Mouse (Mus musculus): ENCODE measurements around the gene Sema3f. TPM values are rescaled to one million over a fixed set of nuclear protein-coding genes. Genes with fewer than 3 reads are reported as not detected.

The Sema3f gene
- total and polyA plus RNA-seq, 2 experiments from 2014 or later: 8.7 to 81.3 TPM

- ATAC-seq: no peak
Measured at GRCm38 (mm10) chr9:107641666-107642065, 68.6 kb downstream of the Sema3f start.

DNA sequence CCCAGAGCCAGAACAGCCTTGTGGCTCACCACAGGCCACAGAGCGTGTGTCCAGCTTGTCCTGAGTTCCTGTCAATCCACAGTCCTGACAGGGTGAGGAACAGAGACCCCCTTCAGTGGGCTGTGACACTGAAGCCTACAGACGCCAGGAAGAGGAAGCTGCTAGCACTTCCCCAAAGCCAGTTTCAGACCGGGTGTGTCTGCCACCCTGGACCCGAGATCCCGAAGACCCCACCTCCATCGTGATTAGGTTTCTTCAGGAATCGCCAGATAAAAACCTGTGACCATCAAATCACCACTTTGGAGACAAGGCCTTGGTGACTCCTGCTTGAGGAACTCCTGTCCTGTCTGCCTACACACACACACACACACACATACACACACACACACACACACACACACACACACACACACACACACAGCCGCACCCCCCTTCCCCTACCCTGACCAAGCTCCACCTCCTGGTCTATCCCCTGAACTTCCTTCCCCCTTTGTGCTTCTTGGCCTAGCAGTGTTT is 70.0 kb downstream of the Sema3f start:
- ATAC-seq (no peak), DNase-seq (ENCODE audit: low spot score) (no peak)
- Histone ChIP-seq H3K36me3 (ENCODE audit: insufficient read depth, low read length) (no peaks in the 10 kb centered on the region), H3K4me1 (ENCODE audit: insufficient read depth, low read length) (peaks cover 9% of the 10 kb centered on the region; the same call in 1 of the 2 replicates), H3K9ac (replicated peaks; ENCODE audit: low read length) (no peak overlapping the region), H3K4me2 (ENCODE audit: low read depth, low read length) (no peak overlapping the region), H3K27me3 (ENCODE audit: insufficient read depth, low read length) (no peaks in the 10 kb centered on the region), H3K4me3 (ENCODE audit: low read length) (no peak overlapping the region), H3K27ac (no peak overlapping the region), H3K9me3 (ENCODE audit: low read length) (no peaks in the 10 kb centered on the region)
- no peak for TF ChIP-seq CTCF (IDR thresholded peaks at IDR 0.05; ENCODE audit: low read depth)
- 42% methylated on average over 8 of the region's 8 CpGs for WGBS

More at GRCm38 (mm10) chr9:107641666-107642065, 68.6 kb downstream of the Sema3f start:
- no peak for DNase-seq (ENCODE audit: low spot score)
- no peaks in the 10 kb centered on the region for H3K9me3 ChIP-seq (ENCODE audit: low read length)
- H3K9ac ChIP-seq (replicated peaks; ENCODE audit: low read length): no peak overlapping the region
- TF ChIP-seq CTCF (IDR thresholded peaks at IDR 0.05; ENCODE audit: low read depth): no peak
- no peaks in the 10 kb centered on the region for H3K27me3 ChIP-seq (ENCODE audit: insufficient read depth, low read length)
- 40% methylated on average over 8 of the region's 8 CpGs for WGBS
- H3K27ac ChIP-seq: no peak overlapping the region
- no peak overlapping the region for H3K4me2 ChIP-seq (ENCODE audit: low read depth, low read length)
- peaks cover 9% of the 10 kb centered on the region; the same call in 1 of the 2 replicates for H3K4me1 ChIP-seq (ENCODE audit: insufficient read depth, low read length)
- no peak overlapping the region for H3K4me3 ChIP-seq (ENCODE audit: low read length)
- no peaks in the 10 kb centered on the region for H3K36me3 ChIP-seq (ENCODE audit: insufficient read depth, low read length)

DNA sequence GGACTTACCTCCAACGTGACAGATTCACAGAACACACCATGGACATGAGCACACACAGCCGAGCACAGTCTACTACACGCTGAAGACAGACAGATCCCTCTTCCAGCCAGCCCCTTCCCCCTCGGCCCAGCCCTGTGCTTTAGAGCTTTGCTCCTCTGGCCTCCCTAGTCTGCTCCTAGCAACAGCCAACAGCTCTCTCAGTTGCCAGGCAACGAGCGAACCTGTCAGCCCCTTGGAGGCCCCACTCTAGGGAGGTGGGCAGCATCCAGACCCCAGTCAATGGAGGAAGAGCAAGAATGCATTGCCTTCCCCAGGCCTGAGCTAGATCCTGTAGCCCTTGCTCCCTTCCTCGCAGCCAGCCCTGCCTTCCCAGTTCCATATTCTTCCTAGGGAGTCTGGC is 73.2 kb downstream of the Sema3f start:
- H3K4me3 ChIP-seq (ENCODE audit: low read length): no peak overlapping the region
- no peaks in the 10 kb centered on the region for H3K36me3 ChIP-seq (ENCODE audit: insufficient read depth, low read length)
- 17% methylated on average over 7 of the region's 7 CpGs for whole genome bisulfite sequencing
- peak; percentile 39 for ATAC-seq
- no peaks in the 10 kb centered on the region for H3K9me3 ChIP-seq (ENCODE audit: low read length)
- H3K4me1 ChIP-seq (ENCODE audit: insufficient read depth, low read length): peaks cover 22% of the 10 kb centered on the region
- no peaks in the 10 kb centered on the region for H3K27me3 ChIP-seq (ENCODE audit: insufficient read depth, low read length)
- TF ChIP-seq CTCF (IDR thresholded peaks at IDR 0.05; ENCODE audit: low read depth): no peak
- H3K4me2 ChIP-seq (ENCODE audit: low read depth, low read length): no peak overlapping the region
- H3K9ac ChIP-seq (replicated peaks; ENCODE audit: low read length): no peak overlapping the region
- peak overlapping the region; percentile 60; the same call in 1 of the 2 replicates for H3K27ac ChIP-seq
- DNase-seq (ENCODE audit: low spot score): peak; percentile 80

DNA sequence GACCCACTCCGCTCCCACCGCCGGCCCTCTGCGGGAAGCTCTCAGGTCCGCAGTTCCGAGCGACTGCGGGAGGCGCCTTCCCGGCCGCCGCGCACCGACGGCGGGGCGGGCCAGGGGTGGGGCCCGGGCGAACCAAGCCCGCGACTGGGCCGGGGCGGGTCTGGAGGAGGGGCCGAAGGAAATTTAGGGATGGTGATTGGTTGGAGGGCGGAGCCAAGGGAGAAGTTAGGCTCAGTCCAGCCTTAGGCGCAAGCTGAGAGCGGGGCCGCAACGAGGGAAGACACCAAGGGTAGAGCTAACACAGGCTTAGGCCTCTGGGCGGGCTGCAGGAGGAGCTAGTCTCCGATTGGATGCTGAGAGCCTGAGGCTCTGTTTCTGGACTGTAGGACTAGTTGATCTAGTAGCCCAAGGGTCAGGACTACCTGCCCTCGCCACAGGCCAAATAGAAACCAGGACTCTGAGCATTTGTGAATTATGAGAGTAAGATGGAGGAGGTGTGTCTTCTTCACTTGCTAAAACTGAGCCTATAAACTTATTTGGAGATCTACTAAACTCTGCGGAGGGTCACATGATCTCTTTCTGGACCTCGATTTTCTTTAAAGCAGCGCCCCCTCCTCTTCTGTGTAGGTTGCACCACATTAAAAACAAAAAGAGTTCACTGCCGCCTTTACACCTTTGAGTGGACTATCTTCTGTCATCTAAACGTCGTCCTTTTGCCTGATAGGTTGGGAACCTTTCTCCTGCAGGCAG is 74.8 kb downstream of the Sema3f start, which contains the start of gene Gnai2:
TSS of gene Gnai2 (minus strand) at position 89 of the 750 bp plus-strand sequence.
- Histone ChIP-seq H3K4me3 (ENCODE audit: low read length) (peak within 1 kb of the TSS; percentile 81), H3K27me3 (ENCODE audit: insufficient read depth, low read length) (no peaks in the 10 kb centered on the region), H3K9me3 (ENCODE audit: low read length) (no peaks in the 10 kb centered on the region), H3K4me1 (ENCODE audit: insufficient read depth, low read length) (peaks cover 37% of the 10 kb centered on the region), H3K36me3 (ENCODE audit: insufficient read depth, low read length) (no peaks in the 10 kb centered on the region), H3K27ac (peak within 1 kb of the TSS; percentile 93), H3K4me2 (ENCODE audit: low read depth, low read length) (peak within 1 kb of the TSS; percentile 96), H3K9ac (replicated peaks; ENCODE audit: low read length) (peak within 1 kb of the TSS; percentile 89)
- ATAC-seq: peak; percentile 92
- 3% methylated on average over 38 of the region's 38 CpGs for WGBS
- peak; percentile 95 for DNase-seq (ENCODE audit: low spot score)
- TF ChIP-seq CTCF (IDR thresholded peaks at IDR 0.05; ENCODE audit: low read depth): peak; percentile 17

DNA sequence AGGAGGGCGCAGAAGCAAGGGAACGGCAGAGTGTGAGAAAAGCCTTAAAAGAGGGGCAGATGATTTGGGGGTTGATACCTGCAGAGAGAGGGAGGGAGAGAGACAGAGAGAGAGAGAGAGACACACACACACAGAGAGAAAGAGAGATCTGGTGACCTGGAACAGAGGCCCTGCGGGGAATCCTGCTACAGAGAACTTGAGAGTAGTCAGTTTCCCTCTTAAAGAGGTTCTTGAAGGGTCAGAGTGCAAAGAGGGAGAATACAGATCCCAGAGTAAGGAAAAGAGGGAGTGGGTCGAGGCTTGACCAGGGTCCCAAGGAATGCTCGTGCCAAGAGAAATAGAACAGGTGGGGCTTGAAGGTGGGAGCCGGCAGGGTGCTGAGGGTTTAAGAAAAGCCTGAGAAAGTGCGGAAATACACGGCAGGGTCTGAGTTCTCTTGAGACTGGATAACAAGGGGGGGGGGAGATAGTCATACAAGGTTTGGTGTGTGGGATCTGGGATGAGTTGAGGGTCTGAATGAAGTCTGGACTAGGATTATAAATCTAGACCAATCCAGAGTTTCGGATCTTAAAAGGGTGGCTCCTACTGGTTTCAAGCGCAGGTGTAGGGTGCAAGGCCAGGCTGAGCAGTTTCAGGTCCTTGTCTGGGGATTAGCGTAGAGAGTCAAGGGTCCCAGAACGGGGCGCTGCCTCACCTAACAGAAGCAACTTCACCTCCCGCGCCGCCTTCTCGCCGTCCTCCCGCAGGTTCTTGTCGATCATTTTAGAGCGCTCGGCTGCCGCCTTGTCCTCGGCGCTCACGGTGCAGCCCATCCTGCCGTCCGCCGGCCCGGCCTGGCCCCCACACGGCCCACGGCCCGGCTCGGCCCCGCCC is 75.6 kb downstream of the Sema3f start:
- ATAC-seq: no peak

GRCm38 (mm10) chr9:107633661-107634405 is 76.4 kb downstream of the Sema3f start:
- DNase-seq (ENCODE audit: low spot score) (peak; percentile 50), ATAC-seq (no peak)
- no peaks in the 10 kb centered on the region for H3K9me3 ChIP-seq (ENCODE audit: low read length)
- H3K4me1 ChIP-seq (ENCODE audit: insufficient read depth, low read length): peaks cover 46% of the 10 kb centered on the region
- peak overlapping the region; percentile 81 for H3K4me3 ChIP-seq (ENCODE audit: low read length)
- H3K27me3 ChIP-seq (ENCODE audit: insufficient read depth, low read length): no peaks in the 10 kb centered on the region
- WGBS: 1% methylated on average over 15 of the region's 15 CpGs
- H3K36me3 ChIP-seq (ENCODE audit: insufficient read depth, low read length): no peaks in the 10 kb centered on the region
- peak overlapping the region; percentile 96 for H3K4me2 ChIP-seq (ENCODE audit: low read depth, low read length)
- TF ChIP-seq CTCF (IDR thresholded peaks at IDR 0.05; ENCODE audit: low read depth): no peak
- peak overlapping the region; percentile 93 for H3K27ac ChIP-seq
- H3K9ac ChIP-seq (replicated peaks; ENCODE audit: low read length): peak overlapping the region; percentile 89

More for the DNA sequence above, 75.6 kb downstream of the Sema3f start:
- Histone ChIP-seq H3K27me3 (ENCODE audit: insufficient read depth, low read length) (no peaks in the 10 kb centered on the region), H3K4me3 (ENCODE audit: low read length) (peak overlapping the region; percentile 81), H3K9ac (replicated peaks; ENCODE audit: low read length) (peak overlapping the region; percentile 89), H3K4me1 (ENCODE audit: insufficient read depth, low read length) (peaks cover 41% of the 10 kb centered on the region), H3K36me3 (ENCODE audit: insufficient read depth, low read length) (no peaks in the 10 kb centered on the region), H3K27ac (peak overlapping the region; percentile 93), H3K4me2 (ENCODE audit: low read depth, low read length) (peak overlapping the region; percentile 96), H3K9me3 (ENCODE audit: low read length) (no peaks in the 10 kb centered on the region)
- DNase-seq (ENCODE audit: low spot score): no peak
- TF ChIP-seq CTCF (IDR thresholded peaks at IDR 0.05; ENCODE audit: low read depth): peak; percentile 1; the same call in 1 of the 2 replicates
- WGBS: under 1% methylated on average over 35 of the region's 35 CpGs

Measured in hindbrain, postnatal 0 days (tissue).